Mouse (Mus musculus) left cerebral cortex, postnatal 4 days (tissue): Measurements from ENCODE around the gene Wdr20. TPM values are rescaled to one million over a fixed set of nuclear protein-coding genes. Genes with fewer than 3 reads are reported as not detected.

Source experiments
- DNase-seq: peaks from one replicate; pipeline ENCODE4 v3.0.0-alpha.2; 2022
- intact Hi-C: fragments of 180-260 bp; cut with DNase I; formaldehyde crosslinking; loops from one replicate; pipeline ENCODE4 v1.15.1; 2025
- total RNA-seq, 2 experiments: library from RNA; stranded (reverse); gene quantifications; 2 replicates each; pipeline ENCODE4 v1.2.3; 2021

The Wdr20 gene
- total RNA-seq, 2 experiments from 2014 or later = 37.8 to 46.8 TPM

GRCm38 (mm10) chr12:110771961-110772360 lies 34.2 kb downstream of the Wdr20 start:
- intact Hi-C loops = no loop called here
- no peak for DNase-seq

DNA sequence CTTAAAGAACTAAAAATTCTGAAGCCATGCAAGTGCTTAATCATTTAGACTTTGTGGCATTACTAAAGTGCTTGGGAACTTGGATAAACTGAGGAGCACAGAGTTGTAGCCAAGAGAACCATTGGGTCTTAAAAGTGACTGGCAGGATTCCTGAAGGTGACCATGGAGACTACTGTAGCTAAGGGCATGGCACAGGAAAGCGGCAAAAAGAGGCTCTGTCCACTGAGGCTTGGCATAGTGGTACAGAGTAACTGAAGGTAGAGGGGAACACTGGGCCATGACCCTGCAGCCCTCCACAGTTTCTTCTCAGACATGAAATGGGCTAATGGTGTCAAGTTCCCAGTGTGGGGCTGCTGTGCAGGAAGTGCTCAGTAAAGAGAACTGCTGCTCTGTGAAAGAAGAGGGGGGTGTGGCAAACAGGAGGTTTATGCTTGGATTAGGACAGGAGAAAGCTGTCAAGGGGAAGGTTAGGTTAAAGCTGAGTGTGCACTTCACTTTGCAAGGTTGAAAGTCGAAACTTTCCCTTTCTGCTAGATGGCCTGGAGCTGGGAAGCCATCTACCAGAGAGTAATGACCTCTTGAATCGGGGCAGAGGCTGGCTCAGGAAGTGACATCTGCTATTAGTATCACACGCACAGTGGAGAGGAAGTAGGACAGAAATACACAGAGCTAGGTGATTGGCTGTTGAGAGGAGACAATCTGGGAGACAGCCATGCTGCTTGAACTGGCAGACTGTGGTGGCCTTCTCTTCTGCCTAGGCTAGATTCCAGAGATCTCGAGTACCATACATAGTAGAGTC lies 38.1 kb downstream of the Wdr20 start:
- intact Hi-C loops = no loop called here
- no peak for DNase-seq

DNA sequence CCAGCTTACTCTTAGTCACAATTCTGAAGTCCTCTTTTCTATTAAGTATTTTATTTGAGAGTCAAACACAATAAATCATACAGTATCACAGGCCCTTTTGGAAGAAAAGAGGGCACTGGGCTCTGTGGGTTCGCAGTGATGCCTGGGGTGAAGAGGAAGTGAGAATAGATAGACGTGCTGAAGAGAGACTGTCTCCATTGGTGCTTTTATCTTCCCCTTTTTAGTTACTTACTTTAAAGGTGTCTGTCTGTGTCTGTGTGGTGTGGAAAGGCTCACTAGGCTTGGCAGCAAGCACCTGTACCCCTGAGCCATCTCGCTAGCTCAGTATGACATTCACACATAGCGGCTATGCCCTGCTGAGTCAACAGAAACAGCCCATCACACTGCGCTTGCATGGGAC lies 40.1 kb downstream of the Wdr20 start:
- intact Hi-C loops = no loop called here
- DNase-seq = no peak

GRCm38 (mm10) chr12:110779296-110779695 lies 41.6 kb downstream of the Wdr20 start:
- DNase-seq = no peak
- intact Hi-C loops = no loop called here

- peak; percentile 31 for DNase-seq
- intact Hi-C loops = no loop called here
Observed at GRCm38 (mm10) chr12:110781181-110781580, 43.4 kb downstream of the Wdr20 start.

DNA sequence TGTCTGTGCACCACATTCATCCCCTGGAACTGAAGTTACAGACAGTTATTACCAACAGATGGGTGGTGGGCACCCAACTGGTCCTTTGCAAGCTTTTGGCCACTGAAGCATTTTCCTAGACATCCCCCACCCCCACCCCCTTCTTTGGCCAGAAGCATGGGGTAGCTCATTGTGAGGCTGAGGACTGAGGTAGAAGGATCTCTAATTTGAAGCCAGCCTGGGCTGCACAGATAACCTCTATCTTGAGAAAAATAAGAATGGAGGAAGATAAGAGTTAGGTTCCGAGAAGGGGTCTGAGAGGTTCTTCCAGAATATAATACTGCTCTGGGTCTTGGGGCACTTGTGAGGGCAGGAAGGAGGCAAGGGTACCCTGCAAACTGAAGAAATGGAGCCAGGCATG lies 44.5 kb downstream of the Wdr20 start:
- intact Hi-C loops = no loop called here
- DNase-seq = no peak

- DNase-seq = no peak
- intact Hi-C loops = no loop called here
Observed at GRCm38 (mm10) chr12:110784211-110784610, 46.5 kb downstream of the Wdr20 start.

- intact Hi-C loops = no loop called here
- peak; percentile 61 for DNase-seq
Observed at GRCm38 (mm10) chr12:110786243-110786642, 48.5 kb downstream of the Wdr20 start.

- intact Hi-C loops = no loop called here
Observed at GRCm38 (mm10) chr12:110790580-110790979, 52.8 kb downstream of the Wdr20 start.

GRCm38 (mm10) chr12:110791026-110791425 lies 53.3 kb downstream of the Wdr20 start:
- no peak for DNase-seq
- intact Hi-C loops = no loop called here

More at GRCm38 (mm10) chr12:110790580-110790979, 52.8 kb downstream of the Wdr20 start:
- DNase-seq = no peak

DNA sequence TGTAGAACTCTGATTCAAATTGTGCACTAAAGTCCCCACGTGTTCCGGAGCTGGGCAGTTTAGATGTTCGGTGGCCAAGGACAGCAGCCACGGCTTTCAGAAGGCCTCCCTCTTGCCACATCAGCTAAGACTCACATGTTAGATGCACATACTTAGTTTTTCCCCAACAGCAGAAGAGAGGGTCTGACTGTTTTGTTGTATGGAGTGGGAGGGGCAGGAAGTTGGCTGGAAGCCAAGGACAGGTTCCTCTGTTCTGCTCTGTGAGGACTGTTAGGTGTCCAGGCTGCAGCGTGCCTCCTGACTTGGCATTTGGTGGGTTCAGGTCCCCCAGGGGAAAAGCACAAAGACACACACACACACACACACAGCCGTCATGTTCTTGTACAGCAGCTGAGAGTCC lies 57.3 kb downstream of the Wdr20 start:
- intact Hi-C loops = no loop called here
- DNase-seq = no peak

- intact Hi-C loops = no loop called here
Observed at GRCm38 (mm10) chr12:110796748-110797147, 59.0 kb downstream of the Wdr20 start.

DNA sequence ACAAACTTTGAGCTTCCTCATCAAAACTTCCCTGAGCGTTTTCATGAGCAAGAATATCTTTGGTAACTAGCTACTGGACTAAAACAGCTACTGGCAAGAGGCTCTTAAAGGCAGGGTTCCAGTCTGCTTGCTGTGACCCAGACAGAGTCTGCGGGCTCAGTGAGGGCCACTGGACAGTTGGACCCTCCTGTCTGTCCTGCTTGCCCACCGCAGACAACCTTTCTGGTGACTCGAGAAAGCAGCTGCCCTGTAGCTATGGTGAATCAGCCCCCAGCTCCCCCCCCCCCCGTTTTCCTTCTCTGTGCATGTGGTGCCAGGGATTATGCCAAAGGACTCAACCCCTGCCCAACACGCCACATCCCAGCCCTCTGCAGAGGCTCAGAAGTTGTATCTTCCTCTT lies 59.5 kb downstream of the Wdr20 start:
- intact Hi-C loops = no loop called here
- DNase-seq = no peak

More at GRCm38 (mm10) chr12:110796748-110797147, 59.0 kb downstream of the Wdr20 start:
- DNase-seq = no peak

GRCm38 (mm10) chr12:110797842-110798431 lies 60.2 kb downstream of the Wdr20 start:
- intact Hi-C loops = no loop called here
- DNase-seq = no peak

- no peak for DNase-seq
- intact Hi-C loops = no loop called here
Observed at GRCm38 (mm10) chr12:110799226-110799625, 61.5 kb downstream of the Wdr20 start.

DNA sequence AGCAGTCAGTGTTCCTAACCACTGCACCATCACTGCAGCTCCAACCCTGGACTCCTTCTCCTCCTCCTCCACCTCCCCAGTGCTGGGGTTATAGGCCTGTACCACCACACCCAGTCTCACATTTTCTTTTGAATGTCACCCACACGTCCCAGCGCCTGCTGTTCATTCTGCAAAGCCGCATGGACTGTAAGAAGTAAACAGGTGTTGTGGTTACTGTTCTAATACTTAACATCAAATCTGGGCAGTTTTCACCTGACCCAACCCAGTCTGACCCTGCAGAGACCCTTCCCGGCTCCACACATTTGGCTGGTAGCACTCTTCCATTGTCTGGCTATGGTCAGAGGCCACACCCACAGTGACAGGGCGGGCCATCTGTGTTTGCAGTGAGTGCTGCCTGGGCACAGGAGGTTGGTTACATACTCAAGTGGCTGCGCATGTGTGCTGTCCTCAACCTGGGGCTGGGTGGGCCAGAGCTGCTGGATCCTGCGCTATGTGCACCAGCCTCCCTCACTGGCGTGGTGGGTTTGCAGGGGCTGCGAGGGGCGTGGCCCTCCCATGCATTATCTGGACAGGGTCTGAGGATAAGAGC lies 64.2 kb downstream of the Wdr20 start:
- intact Hi-C loops = loop anchor here (5.0 kb wide), 1 partner anchor 65 kb away; the partner anchor contains the start of gene Wdr20
- DNase-seq = no peak

DNA sequence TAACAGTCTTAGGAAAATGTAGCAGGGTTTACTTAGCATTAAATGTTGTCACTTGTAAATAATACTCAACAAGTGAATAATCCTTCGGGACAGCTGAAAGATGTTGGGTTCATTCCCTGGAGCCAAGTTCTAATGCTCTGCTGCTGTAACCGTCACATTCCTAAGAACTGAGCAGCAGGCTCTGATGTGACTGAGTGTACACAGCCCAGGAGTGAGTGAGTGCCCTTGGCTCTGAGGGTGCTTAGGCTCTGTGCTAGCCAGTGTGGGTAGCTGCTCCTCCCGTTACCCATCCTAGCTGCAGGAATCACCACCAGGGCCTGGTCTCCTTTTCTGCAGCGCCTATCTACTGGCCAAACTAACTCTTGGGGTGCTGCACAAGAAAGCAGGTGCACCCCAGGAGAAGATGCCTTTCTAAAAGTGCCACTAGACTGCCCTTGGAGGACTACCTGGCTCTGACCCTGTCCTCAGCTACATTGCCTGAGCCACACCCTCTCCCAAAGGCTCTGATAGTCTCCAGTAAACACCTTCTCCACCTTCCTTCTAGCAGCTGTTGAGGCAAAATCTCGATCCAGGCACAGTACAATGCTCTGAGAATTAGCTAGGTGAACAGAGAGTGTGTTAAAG lies 65.0 kb downstream of the Wdr20 start:
- no peak for DNase-seq
- intact Hi-C loops = loop anchor here (5.0 kb wide), 1 partner anchor 65 kb away; the partner anchor contains the start of gene Wdr20

DNA sequence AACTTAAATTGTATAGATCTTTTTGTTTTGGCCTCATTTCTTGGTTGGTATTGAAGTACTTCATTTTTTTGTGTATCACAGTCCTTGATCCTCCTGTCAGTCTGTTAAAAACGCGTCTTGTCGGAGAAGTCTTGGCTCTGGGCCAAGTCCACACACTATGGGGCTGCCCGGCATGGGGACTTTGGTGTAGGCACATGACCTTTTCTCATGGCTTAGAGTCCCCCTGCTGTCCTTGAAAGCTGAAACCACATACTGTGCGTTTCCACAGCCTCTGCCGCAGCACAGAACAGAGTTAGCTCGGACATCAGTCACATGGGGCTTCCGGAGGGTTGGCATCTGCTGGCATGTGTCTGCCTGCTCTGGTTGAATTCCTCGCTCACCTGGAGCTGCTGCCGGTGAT lies 66.5 kb downstream of the Wdr20 start:
- peak; percentile 61 for DNase-seq
- intact Hi-C loops = loop anchor here (5.0 kb wide), 1 partner anchor 67 kb away; the partner anchor contains the start of gene Wdr20

- peak; percentile 40 for DNase-seq
- intact Hi-C loops = no loop called here
Observed at GRCm38 (mm10) chr12:110806301-110806970, 68.7 kb downstream of the Wdr20 start.

GRCm38 (mm10) chr12:110808430-110808829 lies 70.7 kb downstream of the Wdr20 start:
- intact Hi-C loops = no loop called here
- DNase-seq = no peak

DNA sequence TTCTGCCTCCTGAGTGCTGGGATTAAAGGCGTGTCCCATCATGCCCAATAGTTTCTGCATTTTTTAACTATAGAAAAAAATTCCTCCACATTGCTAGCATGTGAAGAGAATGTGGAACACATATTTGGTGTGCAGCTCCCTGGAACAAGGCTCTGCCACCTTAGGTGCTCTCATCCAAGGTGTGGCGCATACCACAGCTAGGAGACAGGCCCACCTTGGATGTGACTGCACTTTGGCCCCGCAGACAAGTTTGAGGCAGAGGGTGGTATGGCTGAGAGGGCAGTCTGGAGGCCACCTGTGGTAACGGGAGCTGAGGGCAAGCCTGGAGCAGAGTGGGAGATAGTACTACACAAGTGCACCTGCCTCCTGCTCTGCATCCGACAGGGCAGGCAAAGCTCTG lies 71.1 kb downstream of the Wdr20 start:
- intact Hi-C loops = no loop called here
- no peak for DNase-seq
